Mouse (Mus musculus): ENCODE data around the gene Dlg5.

DNA sequence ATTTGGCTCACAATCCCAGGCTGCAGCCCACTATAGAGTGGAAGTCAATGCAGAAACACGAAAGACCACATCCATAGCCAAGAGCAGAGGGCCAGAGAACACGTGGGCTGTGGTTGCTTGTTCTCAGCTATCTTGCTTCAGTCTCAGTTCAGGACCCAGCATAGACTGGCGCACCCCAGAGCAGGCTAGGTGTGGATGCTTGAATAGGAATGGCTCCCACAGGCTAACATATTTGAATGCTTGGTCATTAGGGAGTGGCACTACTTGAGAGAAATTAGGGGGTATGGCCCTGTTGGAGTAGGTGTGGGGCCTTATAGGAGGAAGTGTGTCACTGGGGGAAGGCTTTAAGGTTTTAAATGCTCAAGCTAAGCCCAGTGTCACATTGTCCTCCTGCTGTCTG, 62.8 kb downstream of the Dlg5 start:
- TF ChIP-seq CTCF (IDR thresholded peaks at IDR 0.05; ENCODE audit: borderline replicate concordance, insufficient read depth, low read depth, low read length) (no peak), POLR2A (IDR thresholded peaks at IDR 0.05; ENCODE audit: borderline replicate concordance, insufficient read depth, low read length) (no peak)

Measured in cerebellum, adult 2 months (tissue).